Mouse (Mus musculus) pancreas, adult 10 weeks (tissue): ENCODE data around the gene Tlr11. TPM values are rescaled to one million over a fixed set of nuclear protein-coding genes. Genes with fewer than 3 reads are reported as not detected.

Experiments
- polyA plus RNA-seq: library from polyadenylated mRNA; stranded (reverse); fragments of 350-450 nt; fragmentation: Illumina TruSeq; extraction: RNeasy Lipid Tissue Mini Kit (QIAGEN cat#74804); gene quantifications from one replicate; pipeline ENCODE4 v1.2.3, GENCODE M21; 2015; ENCODE audit warnings: low read depth, low replicate concordance; ENCODE audit not compliant: insufficient read depth

Gene Tlr11
- polyA plus RNA-seq, result not detected

DNA sequence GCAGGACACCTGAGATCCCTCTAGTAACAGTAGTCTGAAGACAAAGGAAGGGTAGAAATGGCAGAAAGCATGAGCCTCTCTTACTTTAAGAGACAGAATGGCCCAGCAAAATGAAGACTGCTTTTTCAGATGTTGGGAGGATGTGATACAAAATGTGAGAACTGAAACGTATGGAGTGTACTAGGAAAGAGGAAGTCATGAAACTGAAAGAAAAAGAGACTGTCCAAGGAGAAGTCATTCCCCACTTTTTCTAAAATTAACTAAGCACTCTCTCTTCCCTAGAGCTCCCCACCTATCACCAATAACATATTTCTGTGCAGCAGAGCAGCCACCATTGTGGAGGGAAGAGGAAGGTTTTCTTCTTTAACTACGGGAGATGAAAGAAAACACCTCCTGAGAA is at the start of gene Tlr11:
Gene Tlr11, plus strand, starts transcription at position 322 of the 400 bp plus-strand sequence.

DNA sequence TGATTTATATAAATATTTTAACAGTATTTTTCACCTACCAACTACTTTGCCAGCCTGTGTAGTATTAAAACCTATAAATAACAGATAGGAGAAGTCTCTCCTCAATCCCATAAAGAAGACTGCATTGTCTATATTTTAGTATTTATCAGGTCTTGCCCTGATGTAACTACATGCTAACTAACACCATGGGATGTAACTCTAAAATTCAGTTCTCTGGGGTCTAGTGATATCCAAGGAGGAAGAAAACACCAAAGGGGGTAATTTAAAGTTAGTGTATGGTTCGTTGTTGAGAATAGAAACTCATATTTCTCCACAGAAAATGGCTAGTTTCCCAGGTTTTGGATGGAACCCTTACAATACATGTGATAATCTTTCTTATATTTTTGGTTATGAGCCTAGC is 31.1 kb upstream of the Tlr11 start, which contains the start of gene Olfr734:
Gene Olfr734, minus strand, starts transcription at position 101 of the 400 bp plus-strand sequence.

DNA sequence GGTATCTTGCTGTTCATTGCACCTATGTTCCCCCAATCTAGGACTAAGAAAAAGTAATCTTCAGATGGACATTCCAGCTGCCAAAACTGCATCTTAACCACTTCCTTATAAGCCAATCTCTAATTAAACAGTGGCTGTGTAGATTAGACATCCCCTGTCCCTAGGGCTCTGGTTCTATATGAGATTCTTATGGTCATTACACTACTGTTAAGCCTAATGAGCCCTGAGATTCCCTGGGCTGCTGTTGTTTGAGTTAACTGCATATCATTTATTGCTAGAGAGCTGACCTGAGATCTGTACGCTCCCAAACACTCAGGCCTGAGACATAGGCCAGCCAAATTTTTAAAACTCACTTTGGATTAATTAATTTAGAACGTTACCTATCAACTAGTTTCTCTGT is 8.9 kb upstream of the Tlr11 start, which contains the start of gene Olfr735:
Gene Olfr735, minus strand, starts transcription at position 77 of the 400 bp plus-strand sequence.

DNA sequence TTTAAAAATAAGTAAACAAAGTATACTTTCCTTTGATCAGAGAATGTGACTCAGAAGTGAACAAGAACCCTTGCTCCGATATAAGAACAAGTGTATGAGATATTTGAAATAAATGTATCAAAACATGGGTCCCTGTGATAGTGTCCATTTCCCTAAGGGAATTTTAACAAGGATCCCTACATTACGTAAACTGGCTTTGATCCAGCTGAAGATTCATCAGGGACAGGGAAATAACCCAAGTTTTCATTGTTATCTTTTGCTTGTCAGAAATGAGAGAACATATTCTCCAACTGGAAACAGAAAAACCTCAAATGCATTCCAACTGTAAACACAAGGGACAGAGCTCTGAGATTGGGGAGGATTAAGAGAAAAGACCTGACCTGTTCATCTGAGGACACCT is 23.1 kb downstream of the Tlr11 start, which contains the start of gene Olfr736:
Gene Olfr736, plus strand, starts transcription at position 301 of the 400 bp plus-strand sequence.

DNA sequence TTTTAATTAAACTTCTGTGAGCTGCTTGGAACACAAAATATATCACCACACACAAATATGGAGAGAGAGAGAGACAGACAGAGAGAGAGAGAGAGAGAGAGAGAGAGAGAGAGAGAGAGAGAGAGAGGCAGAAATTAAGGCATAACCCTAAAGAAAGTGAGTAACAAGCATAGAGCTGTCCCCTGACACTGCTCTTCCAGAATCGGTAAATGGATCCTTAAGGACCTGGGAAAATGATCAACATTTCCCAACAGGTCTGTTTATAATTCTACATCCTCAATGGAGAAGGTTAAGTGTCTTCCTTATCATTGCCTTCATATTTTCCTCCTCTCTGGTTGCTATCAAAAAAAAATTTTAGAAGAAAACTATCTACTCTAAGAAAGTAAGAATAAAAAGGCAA is 49.6 kb downstream of the Tlr11 start, which contains the start of gene Olfr738:
Gene Olfr738, plus strand, starts transcription at position 301 of the 400 bp plus-strand sequence.

Other genes starting within 250 kb of the Tlr11 start
- not detected for gene Olfr727, start 234.7 kb upstream of the Tlr11 start, polyA plus RNA-seq
- not detected for gene Olfr728, start 215.2 kb upstream of the Tlr11 start, polyA plus RNA-seq
- gene Olfr729, start 205.0 kb upstream of the Tlr11 start, polyA plus RNA-seq, result not detected
- gene Olfr730, start 169.7 kb upstream of the Tlr11 start, polyA plus RNA-seq, result not detected
- not detected for gene Olfr731, start 116.0 kb upstream of the Tlr11 start, polyA plus RNA-seq
- not detected for gene Olfr732, start 73.7 kb upstream of the Tlr11 start, polyA plus RNA-seq
- gene Olfr733, start 56.4 kb upstream of the Tlr11 start, polyA plus RNA-seq, result not detected
- not detected for gene Olfr734, start 31.2 kb upstream of the Tlr11 start, polyA plus RNA-seq
- gene Olfr735, start 9.0 kb upstream of the Tlr11 start, polyA plus RNA-seq, result not detected
- gene Olfr736, start 23.2 kb downstream of the Tlr11 start, polyA plus RNA-seq, result not detected
- not detected for gene Olfr738, start 49.7 kb downstream of the Tlr11 start, polyA plus RNA-seq
- gene Olfr739, start 60.7 kb downstream of the Tlr11 start, polyA plus RNA-seq, result not detected
- not detected for gene Olfr740, start 87.6 kb downstream of the Tlr11 start, polyA plus RNA-seq
- gene Olfr741, start 114.8 kb downstream of the Tlr11 start, polyA plus RNA-seq, result not detected
- gene Olfr742, start 145.7 kb downstream of the Tlr11 start, polyA plus RNA-seq, result not detected
- not detected for gene Olfr743, start 163.9 kb downstream of the Tlr11 start, polyA plus RNA-seq